Mouse (Mus musculus) forebrain, embryonic 12.5 days (tissue): Measurements from ENCODE around the gene Prap1. TPM values are rescaled to one million over a fixed set of nuclear protein-coding genes. Genes with fewer than 3 reads are reported as not detected.
"Not testable (repeated sequence)": the region's sequence is repeated elsewhere in the genome, so short reads cannot be mapped to it uniquely, and the experiment has no call there.

Experiments used
- ATAC-seq: fragments of 200-750 bp; cut with Nextera tagmentation; 2 replicates; pipeline ENCODE4 v1.8.0; 2017; ENCODE audit warnings: moderate TSS enrichment; ENCODE audit not compliant: low FRiP score
- H3K27ac ChIP-seq: fragments of 300-500 bp; sonication (generic); 2 replicates; pipeline ENCODE4 v1.5.1; 2016; ENCODE audit warnings: mild to moderate bottlenecking
- H3K27me3 ChIP-seq: fragments of 300-500 bp; sonication (generic); 2 replicates; pipeline ENCODE4 v1.6.1; 2016; ENCODE audit warnings: mild to moderate bottlenecking
- H3K36me3 ChIP-seq: fragments of 300-500 bp; sonication (generic); replicated peaks from 2 replicates; pipeline ENCODE4 v1.6.1; 2016; ENCODE audit warnings: mild to moderate bottlenecking
- H3K4me1 ChIP-seq: fragments of 300-500 bp; sonication (generic); 2 replicates; pipeline ENCODE4 v1.6.1; 2016
- H3K4me2 ChIP-seq: fragments of 300-500 bp; sonication (generic); 2 replicates; pipeline ENCODE4 v1.6.1; 2016; ENCODE audit warnings: mild to moderate bottlenecking, moderate library complexity
- H3K4me3 ChIP-seq: fragments of 300-500 bp; sonication (generic); replicated peaks from 2 replicates; pipeline ENCODE4 v1.5.1; 2016; ENCODE audit warnings: mild to moderate bottlenecking
- H3K9ac ChIP-seq: fragments of 300-500 bp; sonication (generic); 2 replicates; pipeline ENCODE4 v1.6.1; 2016; ENCODE audit warnings: mild to moderate bottlenecking
- H3K9me3 ChIP-seq: fragments of 300-500 bp; sonication (generic); 2 replicates; pipeline ENCODE4 v1.6.1; 2016
- WGBS: fragments of 180-500 bp; shearing (Covaris S2); methylation state at CpG from one replicate; pipeline ENCODE4 v1.1.7; 2016; 5-methylcytosine and 5-hydroxymethylcytosine counted together
- polyA plus RNA-seq: library from polyadenylated mRNA; unstranded; fragments of >200 nt; fragmentation: Nextera tagmentation; extraction: Ambion mirVana; gene quantifications from 2 replicates; pipeline ENCODE4 v1.2.1, GENCODE M21; 2016

Prap1 gene
- polyA plus RNA-seq, 1 experiment from 2014 or later = not detected

DNA sequence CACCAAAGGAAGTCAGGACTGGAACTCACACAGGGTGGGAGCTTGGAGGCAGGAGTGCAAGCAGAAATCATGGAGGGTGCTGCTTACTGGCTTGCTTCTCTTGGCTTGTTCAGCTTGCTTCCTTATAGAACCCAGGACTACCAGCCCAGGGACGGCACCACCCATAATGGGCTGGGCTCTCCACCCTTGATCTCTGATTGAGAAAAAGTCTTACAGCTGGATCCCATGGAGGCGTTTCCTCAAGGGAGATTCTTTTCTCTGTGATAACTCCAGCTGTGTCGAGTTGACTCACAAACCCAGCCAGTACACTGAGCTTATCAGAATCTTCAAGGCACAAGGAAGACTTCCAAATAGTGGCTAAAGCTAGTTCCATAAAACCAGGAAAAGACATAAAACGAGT, 29.6 kb downstream of the Prap1 start:
- Histone ChIP-seq H3K27ac (no peak overlapping the region), H3K9me3 (no peaks in the 10 kb centered on the region), H3K4me1 (peaks cover 4% of the 10 kb centered on the region; the same call in 1 of the 2 replicates), H3K36me3 (no peaks in the 10 kb centered on the region), H3K27me3 (peaks cover 12% of the 10 kb centered on the region; the same call in 1 of the 2 replicates), H3K4me3 (no peak overlapping the region), H3K9ac (no peak overlapping the region), H3K4me2 (no peak overlapping the region)
- ATAC-seq = no peak
- 36% methylated on average over 4 of the region's 4 CpGs for WGBS

DNA sequence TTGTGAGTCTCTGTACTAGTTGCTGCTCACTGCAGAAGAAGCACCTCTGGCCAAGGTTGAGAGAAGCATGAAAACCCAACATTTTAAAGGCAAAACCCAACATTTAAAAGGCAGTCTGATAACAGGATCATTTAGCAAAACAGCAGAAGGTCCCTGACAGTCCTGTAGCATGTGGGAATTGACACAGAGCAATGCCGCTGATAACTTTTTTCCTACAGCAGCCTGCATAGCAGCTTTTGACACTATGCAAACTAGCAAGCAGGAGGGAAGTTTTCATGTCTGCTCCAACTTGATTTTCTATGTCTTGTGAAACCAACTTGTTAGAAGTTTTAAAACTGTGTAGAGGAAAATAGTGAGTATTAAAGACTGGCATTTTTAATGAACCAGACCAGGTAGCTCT, 31.2 kb downstream of the Prap1 start:
- 94% methylated on average over 1 of the region's 1 CpGs for WGBS
- ATAC-seq = no peak

GRCm38 (mm10) chr7:140125278-140126021, 32.3 kb downstream of the Prap1 start:
- ATAC-seq = peak; percentile 98
- H3K9me3 ChIP-seq = no peaks in the 10 kb centered on the region
- H3K4me1 ChIP-seq = peaks cover 4% of the 10 kb centered on the region; the same call in 1 of the 2 replicates
- peak overlapping the region; percentile 80 for H3K4me2 ChIP-seq
- H3K9ac ChIP-seq = peak overlapping the region; percentile 61
- 1% methylated on average over 40 of the region's 40 CpGs for WGBS
- peaks cover 3% of the 10 kb centered on the region; the same call in 1 of the 2 replicates for H3K36me3 ChIP-seq
- peaks cover 12% of the 10 kb centered on the region; the same call in 1 of the 2 replicates for H3K27me3 ChIP-seq
- H3K4me3 ChIP-seq = peak overlapping the region; percentile 52
- H3K27ac ChIP-seq = no peak overlapping the region

More for the DNA sequence above, 31.2 kb downstream of the Prap1 start:
- Histone ChIP-seq H3K27ac (no peak overlapping the region), H3K4me2 (no peak overlapping the region), H3K27me3 (peaks cover 12% of the 10 kb centered on the region; the same call in 1 of the 2 replicates), H3K4me3 (no peak overlapping the region), H3K9me3 (no peaks in the 10 kb centered on the region), H3K36me3 (no peaks in the 10 kb centered on the region), H3K9ac (no peak overlapping the region), H3K4me1 (peaks cover 4% of the 10 kb centered on the region; the same call in 1 of the 2 replicates)

GRCm38 (mm10) chr7:140126022-140126350, 32.8 kb downstream of the Prap1 start:
- peak overlapping the region; percentile 52 for H3K4me3 ChIP-seq
- WGBS = 6% methylated on average over 5 of the region's 5 CpGs
- H3K4me1 ChIP-seq = peaks cover 4% of the 10 kb centered on the region; the same call in 1 of the 2 replicates
- H3K27ac ChIP-seq = no peak overlapping the region
- peaks cover 3% of the 10 kb centered on the region; the same call in 1 of the 2 replicates for H3K36me3 ChIP-seq
- peak overlapping the region; percentile 61 for H3K9ac ChIP-seq
- H3K9me3 ChIP-seq = no peaks in the 10 kb centered on the region
- peak; percentile 5; the same call in 1 of the 2 replicates for ATAC-seq
- peaks cover 12% of the 10 kb centered on the region; the same call in 1 of the 2 replicates for H3K27me3 ChIP-seq
- peak overlapping the region; percentile 80 for H3K4me2 ChIP-seq

- H3K4me3 ChIP-seq = no peak overlapping the region
Observed at GRCm38 (mm10) chr7:140126934-140127333, 33.7 kb downstream of the Prap1 start.

DNA sequence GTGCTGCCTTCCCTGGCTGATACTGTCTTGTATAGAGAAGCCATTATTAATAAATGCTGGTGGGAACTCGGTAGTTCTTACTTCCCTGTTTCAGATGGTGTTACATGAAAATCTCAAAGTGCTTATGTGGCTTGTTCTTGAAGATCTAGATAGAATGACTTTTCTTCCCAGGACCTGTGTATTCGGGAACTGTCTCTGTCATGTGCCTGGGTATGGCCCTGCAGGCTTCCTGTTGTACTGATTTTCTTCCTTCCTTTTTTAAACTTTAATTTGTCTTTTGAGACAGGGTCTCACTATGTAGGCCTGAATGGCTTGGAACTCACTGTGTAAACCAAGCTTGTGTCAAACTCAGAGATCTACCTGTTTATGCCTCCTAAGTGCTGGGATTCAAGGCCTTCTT, 34.7 kb downstream of the Prap1 start:
- peaks cover 4% of the 10 kb centered on the region; the same call in 1 of the 2 replicates for H3K4me1 ChIP-seq
- 90% methylated on average over 2 of the region's 2 CpGs for WGBS
- peaks cover 12% of the 10 kb centered on the region; the same call in 1 of the 2 replicates for H3K27me3 ChIP-seq
- H3K36me3 ChIP-seq = peaks cover 3% of the 10 kb centered on the region; the same call in 1 of the 2 replicates
- H3K27ac ChIP-seq = no peak overlapping the region
- ATAC-seq = no peak
- H3K9ac ChIP-seq = no peak overlapping the region
- no peak overlapping the region for H3K4me3 ChIP-seq
- H3K9me3 ChIP-seq = no peaks in the 10 kb centered on the region
- H3K4me2 ChIP-seq = no peak overlapping the region

More at GRCm38 (mm10) chr7:140126934-140127333, 33.7 kb downstream of the Prap1 start:
- no peak overlapping the region for H3K27ac ChIP-seq
- peaks cover 12% of the 10 kb centered on the region; the same call in 1 of the 2 replicates for H3K27me3 ChIP-seq
- peaks cover 3% of the 10 kb centered on the region; the same call in 1 of the 2 replicates for H3K36me3 ChIP-seq
- H3K4me1 ChIP-seq = peaks cover 4% of the 10 kb centered on the region; the same call in 1 of the 2 replicates
- H3K9ac ChIP-seq = no peak overlapping the region
- H3K9me3 ChIP-seq = no peaks in the 10 kb centered on the region
- H3K4me2 ChIP-seq = no peak overlapping the region
- no peak for ATAC-seq
- WGBS = 93% methylated on average over 3 of the region's 3 CpGs

DNA sequence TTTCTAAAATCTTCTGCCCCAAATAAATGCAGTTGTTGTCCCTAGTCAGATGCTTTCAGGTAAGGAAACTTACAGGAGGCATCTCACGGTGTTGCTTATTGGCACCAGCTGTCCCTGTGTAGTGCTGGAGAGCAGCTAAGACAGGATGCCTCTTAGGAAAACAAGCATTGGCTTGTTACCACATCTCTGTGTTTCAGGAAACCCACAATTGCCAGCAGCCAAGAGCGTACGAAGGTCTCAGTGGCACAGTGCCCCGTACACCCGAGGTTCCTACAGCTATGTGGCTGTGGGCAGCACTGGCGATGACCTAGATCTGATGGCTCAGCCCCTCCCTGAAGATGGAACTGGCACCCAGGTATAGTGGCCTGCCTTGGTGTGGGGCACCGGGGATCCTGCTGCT, 39.0 kb downstream of the Prap1 start:
- H3K9me3 ChIP-seq, H3K27me3 ChIP-seq, H3K4me2 ChIP-seq, ATAC-seq, H3K4me3 ChIP-seq, H3K4me1 ChIP-seq, H3K27ac ChIP-seq, H3K9ac ChIP-seq, H3K36me3 ChIP-seq: not testable (repeated sequence)
- 93% methylated on average over 7 of the region's 7 CpGs for WGBS

- 90% methylated on average over 7 of the region's 7 CpGs for WGBS
- H3K27ac ChIP-seq, H3K4me1 ChIP-seq, H3K9ac ChIP-seq, H3K4me3 ChIP-seq, H3K9me3 ChIP-seq, ATAC-seq, H3K27me3 ChIP-seq, H3K4me2 ChIP-seq, H3K36me3 ChIP-seq: not testable (repeated sequence)
Observed at GRCm38 (mm10) chr7:140134033-140134432, 40.8 kb downstream of the Prap1 start.

GRCm38 (mm10) chr7:140135106-140135770, 42.0 kb downstream of the Prap1 start:
- Histone ChIP-seq H3K9ac (no peak overlapping the region), H3K4me3 (no peak overlapping the region), H3K27me3 (no peaks in the 10 kb centered on the region), H3K9me3 (no peaks in the 10 kb centered on the region), H3K4me2 (no peak overlapping the region), H3K4me1 (peaks cover 7% of the 10 kb centered on the region), H3K27ac (no peak overlapping the region), H3K36me3 (peaks cover under 1% of the 10 kb centered on the region; the same call in 1 of the 2 replicates)
- no peak for ATAC-seq
- WGBS = 94% methylated on average over 5 of the region's 5 CpGs

GRCm38 (mm10) chr7:140137135-140138020, 44.2 kb downstream of the Prap1 start, which contains the start of gene Mtg1:
Gene Mtg1, plus strand, starts transcription at chr7:140137564.
- Histone ChIP-seq H3K9me3 (no peaks in the 10 kb centered on the region), H3K27ac (peak within 1 kb of the TSS; percentile 63), H3K36me3 (no peaks in the 10 kb centered on the region), H3K4me2 (peak within 1 kb of the TSS; percentile 89), H3K4me3 (peak within 1 kb of the TSS; percentile 68), H3K4me1 (peaks cover 7% of the 10 kb centered on the region), H3K27me3 (no peaks in the 10 kb centered on the region), H3K9ac (peak within 1 kb of the TSS; percentile 84)
- WGBS = 2% methylated on average over 39 of the region's 39 CpGs
- ATAC-seq = peak; percentile 98

- H3K9ac ChIP-seq = peak overlapping the region; percentile 84
- H3K9me3 ChIP-seq = no peaks in the 10 kb centered on the region
- H3K27ac ChIP-seq = 0 out of 2 replicates have a peak overlapping the region, but pooled peaks have one; percentile 63
- peak overlapping the region; percentile 89 for H3K4me2 ChIP-seq
- no peaks in the 10 kb centered on the region for H3K27me3 ChIP-seq
- H3K4me1 ChIP-seq = peaks cover 7% of the 10 kb centered on the region
- peak overlapping the region; percentile 68 for H3K4me3 ChIP-seq
- no peaks in the 10 kb centered on the region for H3K36me3 ChIP-seq
- 2% methylated on average over 8 of the region's 8 CpGs for WGBS
- no peak for ATAC-seq
Observed at GRCm38 (mm10) chr7:140138021-140138310, 44.8 kb downstream of the Prap1 start.

- H3K4me2 ChIP-seq = no peak overlapping the region
- peaks cover 7% of the 10 kb centered on the region for H3K4me1 ChIP-seq
- no peaks in the 10 kb centered on the region for H3K27me3 ChIP-seq
- no peak; the same call in 1 of the 2 replicates for ATAC-seq
- no peak overlapping the region for H3K4me3 ChIP-seq
- WGBS = 5% methylated on average over 14 of the region's 14 CpGs
- no peaks in the 10 kb centered on the region for H3K9me3 ChIP-seq
- no peak overlapping the region for H3K27ac ChIP-seq
- no peak overlapping the region for H3K9ac ChIP-seq
- H3K36me3 ChIP-seq = no peaks in the 10 kb centered on the region; the same call in 1 of the 2 replicates
Observed at GRCm38 (mm10) chr7:140141350-140141749, 48.2 kb downstream of the Prap1 start.
